Mouse (Mus musculus): ENCODE measurements at regions not wholly inside any gene's neighbourhood (a gene's known extent, or its start where the extent isn't known, plus 50 kb on each side); places are given as distances from the start of the nearest gene placed in this dataset.

- Histone ChIP-seq H3K9ac (replicated peaks) (no peak overlapping the region), H3K4me1 (replicated peaks) (no peaks in the 10 kb centered on the region), H3K4me2 (no peak overlapping the region), H3K27ac (no peak overlapping the region), H3K9me3 (no peaks in the 10 kb centered on the region), H3K36me3 (no peaks in the 10 kb centered on the region), H3K27me3 (no peaks in the 10 kb centered on the region), H3K4me3 (replicated peaks) (no peak overlapping the region)
- WGBS: 64% methylated on average over 9 of the region's 9 CpGs
- no peak for ATAC-seq (ENCODE audit: insufficient number of reproducible peaks, insufficient read depth, low FRiP score, low TSS enrichment, low read depth)
Measured at GRCm38 (mm10) chr14:68182606-68183005, 1111.5 kb downstream of the Synb start.

- no peak for ATAC-seq (ENCODE audit: insufficient number of reproducible peaks, insufficient read depth, low FRiP score, low TSS enrichment, low read depth)
- Histone ChIP-seq H3K9ac (replicated peaks) (no peak overlapping the region), H3K27me3 (no peaks in the 10 kb centered on the region)
Measured at GRCm38 (mm10) chr14:68181168-68181567, 1112.9 kb downstream of the Synb start.

More at GRCm38 (mm10) chr14:68181168-68181567, 1112.9 kb downstream of the Synb start:
- WGBS: 83% methylated on average over 6 of the region's 6 CpGs
- no peak overlapping the region for H3K4me3 ChIP-seq (replicated peaks)
- no peak overlapping the region for H3K27ac ChIP-seq
- no peaks in the 10 kb centered on the region for H3K4me1 ChIP-seq (replicated peaks)
- H3K9me3 ChIP-seq: no peaks in the 10 kb centered on the region
- H3K36me3 ChIP-seq: no peaks in the 10 kb centered on the region
- H3K4me2 ChIP-seq: no peak overlapping the region
